Mouse (Mus musculus) heart, adult 2 months (tissue): ENCODE measurements at regions not wholly inside any gene's neighbourhood (a gene's known extent, or its start where the extent isn't known, plus 50 kb on each side); places are given as distances from the start of the nearest gene placed in this dataset.

ENCODE experiments used
- CTCF ChIP-seq: fragments of 200-600 bp; IDR thresholded peaks from 2 replicates; pipeline ENCODE4 v1.8.1; 2022; ENCODE audit warnings: antibody characterized with exemption, mild to moderate bottlenecking, moderate library complexity
- EP300 ChIP-seq: fragments of 200-500 bp; IDR thresholded peaks from 2 replicates; pipeline ENCODE4 v1.6.1; 2011; ENCODE audit warnings: low read depth, low read length, control low read depth; ENCODE audit not compliant: insufficient read depth

DNA sequence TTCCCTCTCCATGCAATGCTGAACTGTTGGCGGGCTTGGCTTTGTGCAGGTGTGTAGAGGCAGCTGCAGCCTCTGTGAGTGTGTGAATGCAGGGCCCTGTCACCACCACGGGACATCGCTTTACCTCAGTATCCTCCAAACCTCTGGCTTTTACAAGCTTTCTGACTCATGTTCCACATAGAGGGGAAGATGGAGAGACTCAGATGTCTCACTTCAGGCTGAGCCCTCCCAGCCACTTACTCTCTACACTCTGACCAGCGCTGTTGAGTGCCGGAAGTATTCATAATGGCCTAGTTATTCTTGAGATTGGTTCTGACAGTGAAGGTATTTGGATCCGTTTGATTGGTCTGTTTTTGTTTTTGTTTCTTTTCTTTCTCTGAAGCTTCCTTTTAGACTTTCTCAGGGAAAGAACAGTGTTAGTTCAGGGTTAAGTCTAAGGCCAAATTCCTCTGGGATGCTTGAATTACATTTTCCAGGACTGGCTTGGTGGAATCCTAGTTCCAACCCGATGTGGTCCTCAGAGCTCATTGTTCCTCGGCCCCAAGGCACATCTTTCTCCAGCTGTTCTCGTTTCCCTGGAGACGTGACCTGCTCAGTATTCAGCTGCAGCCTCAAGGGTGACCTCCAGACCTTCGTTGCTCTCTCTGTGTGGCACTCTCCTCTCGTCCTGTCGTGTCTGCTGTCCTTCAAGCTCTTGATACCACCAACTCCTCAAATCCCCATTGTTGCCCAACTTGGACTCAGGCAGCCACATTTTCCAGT lies 61.7 kb upstream of the Enpp6 start:
- TF ChIP-seq CTCF (no peak), EP300 (no peak)
